Mouse (Mus musculus) ES-Bruce4 (cell line): ENCODE measurements around the gene Crybb2.

Experiments
- CTCF ChIP-seq: IDR thresholded peaks from one replicate; pipeline ENCODE4 v1.8.1; 2011; ENCODE audit warnings: low read depth, low read length
- EP300 ChIP-seq: IDR thresholded peaks from 2 replicates; pipeline ENCODE4 v1.6.1; 2011; ENCODE audit warnings: low read depth, low read length; ENCODE audit not compliant: insufficient read depth
- POLR2A ChIP-seq: IDR thresholded peaks from one replicate; pipeline ENCODE4 v1.8.1; 2011; ENCODE audit warnings: low read length; ENCODE audit not compliant: insufficient read depth

DNA sequence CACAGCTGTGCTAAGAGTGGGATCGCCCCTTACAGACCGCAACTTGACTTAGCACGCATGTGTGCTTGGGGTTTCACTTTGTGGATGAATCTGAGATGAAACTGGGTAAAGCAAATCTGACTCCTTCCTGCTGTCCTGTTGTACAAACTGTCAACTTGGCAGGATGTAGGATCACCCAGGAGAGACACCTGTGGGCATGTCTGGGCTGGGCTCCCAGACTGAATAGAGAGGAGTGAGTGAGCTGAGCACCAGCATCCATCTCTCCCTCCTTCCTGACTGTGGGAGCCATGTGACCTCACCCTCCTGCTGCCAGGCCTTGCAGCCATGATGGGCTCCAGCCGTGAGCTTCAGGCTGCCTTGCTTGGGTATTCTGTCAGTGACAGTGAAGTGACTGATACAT is 35.6 kb upstream of the Crybb2 start:
- TF ChIP-seq CTCF (no peak), POLR2A (no peak), EP300 (no peak)
